Mouse (Mus musculus) testis, postnatal 10 days (tissue): Measurements from ENCODE around the gene Hpcal1.
A peak's percentile ranks its signal among the peaks of the same experiment; 100 is the strongest.

Experiments used
- DNase-seq: peaks from one replicate; pipeline ENCODE4 v3.0.0; 2021; ENCODE audit warnings: low spot score

Gene Hpcal1

GRCm38 (mm10) chr12:17690564-17691281 lies at the start of gene Hpcal1:
Gene Hpcal1 (plus strand): TSS chr12:17690856.
- peak; percentile 99 for DNase-seq

GRCm38 (mm10) chr12:17641269-17641668 lies 49.4 kb upstream of the Hpcal1 start:
- no peak for DNase-seq

- no peak for DNase-seq
These were observed 46.1 kb upstream of the Hpcal1 start for GRCm38 (mm10) chr12:17644385-17645222.

GRCm38 (mm10) chr12:17646457-17646856 lies 44.2 kb upstream of the Hpcal1 start:
- DNase-seq, result no peak

GRCm38 (mm10) chr12:17651223-17652095 lies 39.2 kb upstream of the Hpcal1 start:
- no peak for DNase-seq

GRCm38 (mm10) chr12:17652216-17653050 lies 38.2 kb upstream of the Hpcal1 start:
- DNase-seq, result no peak

GRCm38 (mm10) chr12:17653051-17653783 lies 37.4 kb upstream of the Hpcal1 start:
- DNase-seq, result no peak

GRCm38 (mm10) chr12:17657561-17658195 lies 33.0 kb upstream of the Hpcal1 start:
- no peak for DNase-seq

GRCm38 (mm10) chr12:17658521-17658920 lies 32.1 kb upstream of the Hpcal1 start:
- DNase-seq, result no peak

- peak; percentile 56 for DNase-seq
These were observed 29.2 kb upstream of the Hpcal1 start for GRCm38 (mm10) chr12:17661483-17661920.

GRCm38 (mm10) chr12:17663991-17664635 lies 26.5 kb upstream of the Hpcal1 start:
- DNase-seq, result no peak

GRCm38 (mm10) chr12:17665906-17666326 lies 24.7 kb upstream of the Hpcal1 start:
- DNase-seq, result no peak

GRCm38 (mm10) chr12:17666616-17667015 lies 24.0 kb upstream of the Hpcal1 start:
- peak; percentile 49 for DNase-seq

- DNase-seq, result no peak
These were observed 16.9 kb upstream of the Hpcal1 start for GRCm38 (mm10) chr12:17673729-17674128.

GRCm38 (mm10) chr12:17674182-17674812 lies 16.4 kb upstream of the Hpcal1 start:
- no peak for DNase-seq

GRCm38 (mm10) chr12:17677743-17678142 lies 12.9 kb upstream of the Hpcal1 start:
- DNase-seq, result no peak

- DNase-seq, result no peak
These were observed 11.1 kb upstream of the Hpcal1 start for GRCm38 (mm10) chr12:17679571-17679970.

GRCm38 (mm10) chr12:17682161-17682560 lies 8.5 kb upstream of the Hpcal1 start:
- DNase-seq, result no peak

- DNase-seq, result no peak
These were observed 6.3 kb upstream of the Hpcal1 start for GRCm38 (mm10) chr12:17684315-17684714.
